Mouse (Mus musculus) lung, adult 2 months (tissue): Measurements from ENCODE around the gene Rnf150.

Experiments
- CTCF ChIP-seq: fragments of 200-500 bp; IDR thresholded peaks from 2 replicates; pipeline ENCODE4 v1.5.1; 2011; ENCODE audit warnings: mild to moderate bottlenecking, low read length, control low read depth; ENCODE audit not compliant: insufficient read depth
- POLR2A ChIP-seq: fragments of 200-500 bp; IDR thresholded peaks from 2 replicates; pipeline ENCODE4 v1.6.1; 2011; ENCODE audit warnings: low read depth, mild to moderate bottlenecking, control low read depth, low read length, borderline replicate concordance; ENCODE audit errors: extremely low read depth

DNA sequence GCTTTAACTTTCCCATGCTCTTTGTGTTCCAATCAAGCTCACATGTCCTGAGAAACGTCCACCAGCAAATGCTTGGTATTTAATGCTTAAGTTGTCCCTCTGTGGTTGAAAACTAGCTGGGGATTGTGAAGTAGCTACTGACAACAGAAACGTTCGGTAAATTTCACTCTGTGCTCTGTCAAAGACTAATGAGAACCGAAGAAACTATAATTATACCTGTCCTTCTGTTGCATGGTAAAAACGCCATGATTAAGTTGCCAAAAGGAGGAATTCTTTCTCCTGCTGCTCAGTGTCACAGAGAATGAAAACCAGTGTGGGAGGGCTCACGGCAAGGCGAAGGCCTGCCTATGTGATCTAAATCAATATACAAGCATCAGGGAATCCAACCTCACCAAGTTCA, 204.8 kb downstream of the Rnf150 start:
- TF ChIP-seq CTCF (no peak), POLR2A (no peak)
